Mouse (Mus musculus) hindbrain, embryonic 12.5 days (tissue): ENCODE measurements around the gene Gnaq. TPM values are rescaled to one million over a fixed set of nuclear protein-coding genes. Genes with fewer than 3 reads are reported as not detected.

Experiments
- ATAC-seq: fragments of 200-750 bp; cut with Nextera tagmentation; 2 replicates; pipeline ENCODE4 v1.8.0; 2017; ENCODE audit warnings: moderate TSS enrichment; ENCODE audit not compliant: low FRiP score
- H3K27ac ChIP-seq: fragments of 300-500 bp; sonication (generic); 2 replicates; pipeline ENCODE4 v1.5.1; 2016; ENCODE audit warnings: mild to moderate bottlenecking
- H3K27me3 ChIP-seq: fragments of 300-500 bp; sonication (generic); 2 replicates; pipeline ENCODE4 v1.6.1; 2016; ENCODE audit warnings: mild to moderate bottlenecking
- H3K36me3 ChIP-seq: fragments of 300-500 bp; sonication (generic); 2 replicates; pipeline ENCODE4 v1.6.1; 2016; ENCODE audit warnings: mild to moderate bottlenecking
- H3K4me1 ChIP-seq: fragments of 300-500 bp; sonication (generic); 2 replicates; pipeline ENCODE4 v1.6.1; 2016
- H3K4me2 ChIP-seq: fragments of 300-500 bp; sonication (generic); replicated peaks from 2 replicates; pipeline ENCODE4 v1.6.1; 2016; ENCODE audit warnings: mild to moderate bottlenecking
- H3K4me3 ChIP-seq: fragments of 300-500 bp; sonication (generic); 2 replicates; pipeline ENCODE4 v1.5.1; 2016; ENCODE audit warnings: mild to moderate bottlenecking
- H3K9ac ChIP-seq: fragments of 300-500 bp; sonication (generic); 2 replicates; pipeline ENCODE4 v1.6.1; 2016; ENCODE audit warnings: mild to moderate bottlenecking, moderate library complexity
- H3K9me3 ChIP-seq: fragments of 300-500 bp; sonication (generic); replicated peaks from 2 replicates; pipeline ENCODE4 v1.6.1; 2016; ENCODE audit warnings: mild to moderate bottlenecking
- WGBS: fragments of 180-500 bp; shearing (Covaris S2); methylation state at CpG from one replicate; pipeline ENCODE4 v1.1.7; 2016; 5-methylcytosine and 5-hydroxymethylcytosine counted together
- polyA plus RNA-seq: library from polyadenylated mRNA; unstranded; fragments of >200 nt; fragmentation: Nextera tagmentation; extraction: Ambion mirVana; gene quantifications from 2 replicates; pipeline ENCODE4 v1.2.1, GENCODE M21; 2016

Gnaq gene
- polyA plus RNA-seq, 1 experiment from 2014 or later: 49.3 TPM

DNA sequence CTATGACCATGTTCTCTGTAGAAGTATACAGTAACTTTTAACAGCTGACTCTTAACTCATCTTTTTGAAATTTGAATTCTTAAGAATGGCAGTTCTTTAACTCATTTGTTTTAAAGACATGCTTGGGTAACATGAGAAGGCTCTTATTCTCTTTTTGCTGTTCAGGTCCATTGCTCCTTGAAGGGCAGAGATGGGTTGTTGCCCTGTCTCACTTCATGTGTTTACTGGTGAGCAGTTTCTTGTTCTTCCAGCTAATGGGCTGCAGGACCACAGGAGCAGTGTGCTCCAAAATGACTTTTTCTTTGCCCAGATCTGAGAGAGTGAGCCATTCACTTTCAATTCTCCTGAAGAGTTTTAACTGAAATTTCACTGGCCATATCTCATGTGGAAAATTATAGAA is 176.4 kb downstream of the Gnaq start:
- ATAC-seq: no peak
- Histone ChIP-seq H3K27me3 (no peaks in the 10 kb centered on the region), H3K4me3 (no peak overlapping the region), H3K36me3 (no peaks in the 10 kb centered on the region), H3K9me3 (no peaks in the 10 kb centered on the region), H3K4me2 (no peak overlapping the region), H3K4me1 (no peaks in the 10 kb centered on the region), H3K27ac (no peak overlapping the region), H3K9ac (no peak overlapping the region)

- Histone ChIP-seq H3K4me3 (no peak overlapping the region), H3K36me3 (no peaks in the 10 kb centered on the region), H3K9me3 (no peaks in the 10 kb centered on the region), H3K27ac (no peak overlapping the region), H3K4me1 (peaks cover 11% of the 10 kb centered on the region), H3K9ac (no peak overlapping the region), H3K27me3 (no peaks in the 10 kb centered on the region), H3K4me2 (no peak overlapping the region)
- ATAC-seq: no peak
- WGBS: 33% methylated on average over 4 of the region's 4 CpGs
These were observed 181.7 kb downstream of the Gnaq start for GRCm38 (mm10) chr19:16314295-16314821.

DNA sequence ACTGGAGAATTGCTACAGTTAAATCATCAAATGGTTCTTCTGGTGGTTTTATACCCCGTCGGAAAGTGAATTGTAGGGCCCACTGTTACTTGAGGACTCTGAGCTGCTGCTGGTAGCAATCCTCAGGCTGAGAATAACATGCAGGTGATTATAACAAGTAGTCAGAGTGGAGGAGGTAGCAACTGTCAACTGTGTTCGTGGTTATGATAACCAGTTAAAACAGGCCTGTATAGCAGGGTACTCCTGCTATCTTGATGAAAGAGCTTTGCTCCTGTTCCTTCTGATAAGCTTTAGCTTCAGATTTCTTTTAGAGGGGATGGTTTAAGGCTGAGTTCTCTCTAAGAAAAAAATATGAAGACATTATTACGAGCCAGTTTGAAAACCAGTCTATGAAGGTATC is 182.9 kb downstream of the Gnaq start:
- no peak for ATAC-seq
- peaks cover 11% of the 10 kb centered on the region for H3K4me1 ChIP-seq
- no peaks in the 10 kb centered on the region for H3K27me3 ChIP-seq
- 94% methylated on average over 4 of the region's 4 CpGs for WGBS
- no peaks in the 10 kb centered on the region for H3K9me3 ChIP-seq
- no peak overlapping the region for H3K9ac ChIP-seq
- no peak overlapping the region for H3K4me2 ChIP-seq
- H3K27ac ChIP-seq: no peak overlapping the region
- H3K4me3 ChIP-seq: no peak overlapping the region
- no peaks in the 10 kb centered on the region for H3K36me3 ChIP-seq

- WGBS: 73% methylated on average over 14 of the region's 14 CpGs
- ATAC-seq: no peak
- Histone ChIP-seq H3K4me3 (no peak overlapping the region), H3K27ac (no peak overlapping the region), H3K27me3 (no peaks in the 10 kb centered on the region), H3K4me2 (no peak overlapping the region), H3K36me3 (no peaks in the 10 kb centered on the region), H3K4me1 (peaks cover 11% of the 10 kb centered on the region), H3K9me3 (no peaks in the 10 kb centered on the region), H3K9ac (no peak overlapping the region)
These were observed 185.6 kb downstream of the Gnaq start for GRCm38 (mm10) chr19:16318128-16318811.

GRCm38 (mm10) chr19:16319986-16320385 is 187.4 kb downstream of the Gnaq start:
- ATAC-seq: no peak
- H3K9me3 ChIP-seq: no peaks in the 10 kb centered on the region
- no peak overlapping the region for H3K27ac ChIP-seq
- peaks cover 6% of the 10 kb centered on the region; the same call in 1 of the 2 replicates for H3K4me1 ChIP-seq
- no peak overlapping the region for H3K4me3 ChIP-seq
- no peaks in the 10 kb centered on the region for H3K27me3 ChIP-seq
- H3K9ac ChIP-seq: no peak overlapping the region
- no peak overlapping the region for H3K4me2 ChIP-seq
- H3K36me3 ChIP-seq: no peaks in the 10 kb centered on the region
- 83% methylated on average over 7 of the region's 7 CpGs for WGBS

DNA sequence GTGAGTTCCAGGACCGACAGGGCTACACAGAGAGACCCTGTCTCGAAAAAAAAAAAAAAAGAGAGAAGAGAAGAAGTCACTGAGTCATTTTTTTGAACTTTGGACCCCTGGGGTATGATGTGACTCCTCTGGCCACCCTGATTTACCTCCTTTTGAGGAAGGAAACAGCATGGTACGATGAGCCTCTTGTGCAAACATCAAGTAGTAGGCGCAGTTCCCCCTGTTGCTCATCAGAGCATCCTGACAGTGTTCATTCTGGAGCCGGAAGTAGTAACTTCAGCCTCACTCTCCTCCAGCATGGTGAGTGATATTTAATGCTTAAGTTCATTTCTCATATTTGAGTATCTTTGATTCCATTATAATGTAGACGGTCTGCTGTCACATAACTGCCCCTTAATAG is 190.4 kb downstream of the Gnaq start:
- peaks cover 26% of the 10 kb centered on the region for H3K4me1 ChIP-seq

GRCm38 (mm10) chr19:16324239-16324638 is 191.6 kb downstream of the Gnaq start:
- Histone ChIP-seq H3K9me3 (no peaks in the 10 kb centered on the region), H3K36me3 (no peaks in the 10 kb centered on the region), H3K4me2 (no peak overlapping the region), H3K4me1 (peaks cover 28% of the 10 kb centered on the region), H3K9ac (no peak overlapping the region), H3K27me3 (no peaks in the 10 kb centered on the region), H3K27ac (no peak overlapping the region), H3K4me3 (no peak overlapping the region)
- ATAC-seq: no peak
- 92% methylated on average over 3 of the region's 3 CpGs for WGBS

More for the DNA sequence above, 190.4 kb downstream of the Gnaq start:
- ATAC-seq: no peak
- Histone ChIP-seq H3K27me3 (no peaks in the 10 kb centered on the region), H3K27ac (no peak overlapping the region), H3K36me3 (no peaks in the 10 kb centered on the region), H3K4me2 (no peak overlapping the region), H3K9ac (no peak overlapping the region), H3K4me3 (no peak overlapping the region), H3K9me3 (no peaks in the 10 kb centered on the region)
- WGBS: 87% methylated on average over 6 of the region's 6 CpGs

GRCm38 (mm10) chr19:16325911-16326310 is 193.3 kb downstream of the Gnaq start:
- Histone ChIP-seq H3K4me3 (no peak overlapping the region), H3K4me2 (no peak overlapping the region), H3K4me1 (peaks cover 28% of the 10 kb centered on the region), H3K27ac (no peak overlapping the region; the same call in 1 of the 2 replicates), H3K36me3 (no peaks in the 10 kb centered on the region), H3K9ac (no peak overlapping the region), H3K27me3 (no peaks in the 10 kb centered on the region), H3K9me3 (no peaks in the 10 kb centered on the region)
- 53% methylated on average over 8 of the region's 8 CpGs for WGBS
- ATAC-seq: no peak

GRCm38 (mm10) chr19:16327401-16328073 is 194.9 kb downstream of the Gnaq start:
- no peak for ATAC-seq
- no peak overlapping the region for H3K4me3 ChIP-seq
- 76% methylated on average over 10 of the region's 10 CpGs for WGBS
- H3K4me1 ChIP-seq: peaks cover 28% of the 10 kb centered on the region
- H3K9me3 ChIP-seq: no peaks in the 10 kb centered on the region
- no peak overlapping the region for H3K27ac ChIP-seq
- H3K36me3 ChIP-seq: no peaks in the 10 kb centered on the region
- H3K9ac ChIP-seq: no peak overlapping the region
- H3K4me2 ChIP-seq: no peak overlapping the region
- H3K27me3 ChIP-seq: no peaks in the 10 kb centered on the region

- H3K27ac ChIP-seq: no peak overlapping the region
- H3K36me3 ChIP-seq: no peaks in the 10 kb centered on the region
- WGBS: 67% methylated on average over 7 of the region's 7 CpGs
- H3K4me2 ChIP-seq: no peak overlapping the region
- H3K4me3 ChIP-seq: no peak overlapping the region
- no peaks in the 10 kb centered on the region for H3K9me3 ChIP-seq
- no peak overlapping the region for H3K9ac ChIP-seq
- peak; percentile 79 for ATAC-seq
- peaks cover 28% of the 10 kb centered on the region for H3K4me1 ChIP-seq
- H3K27me3 ChIP-seq: no peaks in the 10 kb centered on the region
These were observed 195.6 kb downstream of the Gnaq start for GRCm38 (mm10) chr19:16328074-16328850.

DNA sequence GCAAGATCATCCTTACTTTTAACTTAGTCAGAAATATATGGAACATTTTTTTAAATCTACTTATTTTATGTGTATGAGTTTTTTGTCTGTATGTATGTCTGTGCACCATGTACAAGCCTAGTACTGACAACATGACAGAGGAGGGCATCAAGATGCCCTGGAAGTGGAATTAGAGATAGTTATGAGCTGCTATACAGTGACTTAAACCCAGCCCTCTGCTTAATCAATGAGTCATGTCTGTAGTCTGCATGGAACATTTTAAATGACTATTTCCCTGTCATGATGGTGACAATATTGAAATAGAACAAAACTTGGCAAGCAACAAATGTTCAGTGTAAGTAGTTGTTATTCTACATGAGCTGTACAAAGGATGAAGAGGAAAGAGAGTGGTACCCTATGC is 196.4 kb downstream of the Gnaq start:
- Histone ChIP-seq H3K27ac (no peak overlapping the region), H3K36me3 (peaks cover 3% of the 10 kb centered on the region), H3K27me3 (no peaks in the 10 kb centered on the region), H3K4me3 (no peak overlapping the region), H3K4me2 (no peak overlapping the region), H3K9ac (no peak overlapping the region), H3K9me3 (no peaks in the 10 kb centered on the region), H3K4me1 (peaks cover 28% of the 10 kb centered on the region)
- ATAC-seq: no peak

DNA sequence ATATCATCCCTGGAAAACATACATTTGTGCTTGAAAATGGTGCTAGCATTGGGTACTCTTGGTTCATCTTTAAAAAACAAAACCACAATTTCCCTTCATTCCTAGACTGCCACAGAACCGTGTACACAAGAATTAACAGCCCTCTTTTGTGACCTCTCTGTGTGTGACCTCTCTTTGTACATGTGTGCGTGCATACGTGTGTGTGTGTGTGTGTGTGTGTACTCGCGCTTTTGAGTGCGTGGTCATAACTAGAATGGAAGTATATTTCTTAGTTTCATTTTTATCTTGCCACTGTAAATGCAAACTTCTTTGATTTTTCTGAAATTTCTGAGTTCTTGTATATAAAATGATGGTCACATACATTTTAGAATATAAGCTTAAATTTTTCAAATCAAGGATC is 197.0 kb downstream of the Gnaq start:
- 94% methylated on average over 6 of the region's 6 CpGs for WGBS
- no peak overlapping the region for H3K27ac ChIP-seq
- H3K4me2 ChIP-seq: no peak overlapping the region
- H3K27me3 ChIP-seq: no peaks in the 10 kb centered on the region
- H3K4me3 ChIP-seq: no peak overlapping the region
- peaks cover 28% of the 10 kb centered on the region for H3K4me1 ChIP-seq
- no peak for ATAC-seq
- no peaks in the 10 kb centered on the region for H3K9me3 ChIP-seq
- H3K36me3 ChIP-seq: peaks cover 6% of the 10 kb centered on the region
- H3K9ac ChIP-seq: no peak overlapping the region
